Mouse (Mus musculus): Measurements from ENCODE around the gene Cmc1. TPM values are rescaled to one million over a fixed set of nuclear protein-coding genes. Genes with fewer than 3 reads are reported as not detected.

Cmc1 gene
- polyA plus RNA-seq, 1 experiment, result 10.1 TPM

GRCm38 (mm10) chr9:118070442-118070841 is 79.5 kb downstream of the Cmc1 start:
- DNase-seq (ENCODE audit: low read depth), result peak; percentile 19
- TF ChIP-seq POLR2A (IDR thresholded peaks at IDR 0.05; ENCODE audit: borderline replicate concordance, extremely low read depth, insufficient read depth, insufficient read length, poor library complexity, severe bottlenecking), result no peak
- TF ChIP-seq CTCF (IDR thresholded peaks at IDR 0.05; ENCODE audit: borderline replicate concordance, extremely low read depth, insufficient read depth, insufficient read length), result no peak

DNA sequence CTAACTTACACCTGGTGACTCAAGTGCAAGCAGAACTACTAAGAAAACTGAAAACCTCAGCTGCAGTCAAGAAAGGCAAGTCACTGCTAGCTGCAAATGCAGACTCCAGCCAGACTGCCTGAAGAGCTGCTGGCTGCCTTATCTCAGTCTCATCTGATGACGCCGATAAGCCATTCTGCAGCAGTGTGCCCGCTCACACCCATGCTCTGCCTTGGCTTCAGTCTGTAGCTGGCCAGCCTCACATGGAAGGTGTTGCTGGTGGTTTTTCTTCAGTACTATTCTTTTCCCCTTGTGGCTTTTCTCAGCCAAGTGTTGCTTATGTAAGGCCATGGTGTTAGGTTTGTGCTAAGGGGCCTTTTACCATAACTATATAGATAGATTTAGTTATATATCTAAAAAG is 90.9 kb downstream of the Cmc1 start:
- no peak for DNase-seq (ENCODE audit: low read depth)
- TF ChIP-seq CTCF (IDR thresholded peaks at IDR 0.05; ENCODE audit: borderline replicate concordance, extremely low read depth, insufficient read depth, insufficient read length) (no peak), POLR2A (IDR thresholded peaks at IDR 0.05; ENCODE audit: borderline replicate concordance, extremely low read depth, insufficient read depth, insufficient read length, poor library complexity, severe bottlenecking) (no peak)

GRCm38 (mm10) chr9:118053286-118053685 is 96.7 kb downstream of the Cmc1 start:
- peak; percentile 77 for DNase-seq (ENCODE audit: low read depth)
- TF ChIP-seq CTCF (IDR thresholded peaks at IDR 0.05; ENCODE audit: borderline replicate concordance, extremely low read depth, insufficient read depth, insufficient read length) (0 out of 2 replicates have a peak, but pooled peaks have one; percentile 22), POLR2A (IDR thresholded peaks at IDR 0.05; ENCODE audit: borderline replicate concordance, extremely low read depth, insufficient read depth, insufficient read length, poor library complexity, severe bottlenecking) (no peak)

DNA sequence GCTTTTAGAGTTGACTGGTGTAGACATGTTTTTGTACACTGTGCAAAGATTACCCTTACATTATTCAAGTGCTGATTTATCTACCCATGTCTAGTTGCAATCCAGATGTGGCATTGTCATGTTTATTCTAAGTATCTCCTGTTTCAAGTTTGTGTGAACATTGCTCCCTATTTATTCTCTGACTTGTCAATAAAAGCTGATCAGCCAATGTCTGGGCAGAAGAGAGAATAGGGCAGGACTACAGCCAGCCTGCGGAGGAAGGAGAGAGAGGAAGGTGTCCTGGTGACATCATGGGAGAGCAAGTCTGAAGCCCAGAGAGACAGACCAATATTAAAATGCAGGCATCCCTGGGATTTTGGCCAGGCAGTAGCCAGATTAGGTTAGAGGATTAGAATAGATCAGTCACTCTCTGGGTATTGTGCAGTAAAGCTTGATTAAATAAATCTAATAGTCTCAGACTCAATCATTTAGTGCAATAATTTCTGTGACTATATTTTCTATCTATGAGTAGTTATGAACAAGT is 104.9 kb downstream of the Cmc1 start:
- DNase-seq (ENCODE audit: low read depth), result peak; percentile 2
- TF ChIP-seq CTCF (IDR thresholded peaks at IDR 0.05; ENCODE audit: borderline replicate concordance, extremely low read depth, insufficient read depth, insufficient read length), result no peak
- TF ChIP-seq POLR2A (IDR thresholded peaks at IDR 0.05; ENCODE audit: borderline replicate concordance, extremely low read depth, insufficient read depth, insufficient read length, poor library complexity, severe bottlenecking), result no peak

GRCm38 (mm10) chr9:118043581-118043980 is 106.4 kb downstream of the Cmc1 start:
- TF ChIP-seq CTCF (IDR thresholded peaks at IDR 0.05; ENCODE audit: borderline replicate concordance, extremely low read depth, insufficient read depth, insufficient read length), result no peak
- TF ChIP-seq POLR2A (IDR thresholded peaks at IDR 0.05; ENCODE audit: borderline replicate concordance, extremely low read depth, insufficient read depth, insufficient read length, poor library complexity, severe bottlenecking), result no peak
- no peak for DNase-seq (ENCODE audit: low read depth)

DNA sequence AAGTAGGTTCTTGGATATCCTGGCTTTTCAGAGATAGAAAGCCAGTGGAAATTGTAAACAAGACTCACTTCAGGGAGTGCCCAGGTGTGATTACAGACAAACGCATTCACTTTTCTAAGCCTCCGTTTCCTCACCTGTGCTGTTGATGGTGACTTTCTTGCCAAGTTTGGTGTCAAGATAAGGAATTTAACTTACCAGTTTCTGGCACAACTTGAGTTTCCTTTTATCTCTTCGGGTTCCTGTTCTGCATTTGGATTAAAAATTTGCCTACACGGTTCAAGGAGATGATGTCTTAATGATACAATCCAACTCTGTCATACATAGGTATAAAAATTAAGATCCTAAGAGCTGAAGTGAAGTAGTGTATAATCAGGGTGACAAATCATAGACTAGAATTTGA is 107.2 kb downstream of the Cmc1 start:
- DNase-seq (ENCODE audit: low read depth), result no peak
- TF ChIP-seq POLR2A (IDR thresholded peaks at IDR 0.05; ENCODE audit: borderline replicate concordance, extremely low read depth, insufficient read depth, insufficient read length, poor library complexity, severe bottlenecking), result no peak
- TF ChIP-seq CTCF (IDR thresholded peaks at IDR 0.05; ENCODE audit: borderline replicate concordance, extremely low read depth, insufficient read depth, insufficient read length), result no peak

- DNase-seq (ENCODE audit: low read depth), result peak; percentile 27
- no peak for TF ChIP-seq CTCF (IDR thresholded peaks at IDR 0.05; ENCODE audit: borderline replicate concordance, extremely low read depth, insufficient read depth, insufficient read length)
- no peak for TF ChIP-seq POLR2A (IDR thresholded peaks at IDR 0.05; ENCODE audit: borderline replicate concordance, extremely low read depth, insufficient read depth, insufficient read length, poor library complexity, severe bottlenecking)
These were observed 108.3 kb downstream of the Cmc1 start for GRCm38 (mm10) chr9:118041646-118042045.

DNA sequence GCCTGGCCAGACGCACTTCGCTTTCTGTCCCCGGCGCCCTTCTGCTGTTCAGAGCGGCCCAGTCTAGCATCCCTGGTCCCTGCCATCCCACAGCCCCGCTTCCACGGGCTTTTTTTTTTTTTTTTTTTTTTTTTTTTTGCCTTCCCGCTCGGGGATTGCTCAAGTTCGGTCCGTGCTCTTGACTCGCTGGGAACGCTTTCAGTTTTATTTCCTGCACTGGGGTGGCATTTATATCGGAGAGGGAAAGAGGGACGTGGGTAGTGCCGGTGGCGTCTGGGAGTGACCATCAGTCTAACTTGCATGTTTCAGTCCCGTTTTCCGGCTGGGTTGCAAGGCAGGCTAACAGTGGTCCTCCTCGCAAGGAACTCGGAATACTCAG is 109.0 kb downstream of the Cmc1 start:
- TF ChIP-seq CTCF (IDR thresholded peaks at IDR 0.05; ENCODE audit: borderline replicate concordance, extremely low read depth, insufficient read depth, insufficient read length) (no peak), POLR2A (IDR thresholded peaks at IDR 0.05; ENCODE audit: borderline replicate concordance, extremely low read depth, insufficient read depth, insufficient read length, poor library complexity, severe bottlenecking) (no peak)
- no peak for DNase-seq (ENCODE audit: low read depth)

DNA sequence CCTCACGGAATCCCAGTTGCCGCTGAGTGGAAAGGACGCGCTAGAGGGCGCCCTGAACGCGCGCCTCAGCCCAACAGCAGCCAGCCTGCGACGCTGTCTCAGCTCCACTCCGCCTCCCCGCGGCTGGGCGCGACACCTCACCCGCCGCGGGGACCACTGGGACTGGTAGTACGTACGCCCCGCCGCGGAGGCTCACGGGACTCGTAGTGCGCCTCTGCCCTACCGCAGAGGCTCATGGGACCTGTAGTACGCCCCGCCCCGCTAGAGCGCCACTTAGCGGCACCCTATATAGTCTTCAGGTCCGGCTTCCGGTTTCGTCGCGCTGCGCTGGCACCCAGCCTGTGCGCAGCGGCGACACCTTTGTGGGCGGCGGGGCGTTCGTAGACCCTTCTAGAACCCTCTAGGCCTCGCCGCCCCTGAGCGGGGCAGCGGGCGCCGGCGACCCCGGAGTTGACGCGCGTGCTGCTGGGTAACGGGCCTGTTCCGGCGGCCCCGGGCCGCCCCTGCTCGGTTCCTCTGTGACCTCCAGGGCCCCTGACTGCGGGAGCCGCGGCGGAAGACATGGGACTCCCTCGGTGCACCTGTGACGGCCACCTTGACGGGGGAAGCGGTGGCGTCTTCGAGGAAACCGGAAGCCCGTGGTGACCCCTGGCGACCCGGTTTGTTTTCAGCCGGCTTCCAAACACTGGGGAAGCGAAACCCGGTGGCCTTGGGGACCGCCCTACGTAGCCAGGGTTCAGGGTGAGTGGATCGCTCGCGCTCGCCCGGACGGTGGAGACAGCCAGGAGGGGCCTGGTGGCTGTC is 109.6 kb downstream of the Cmc1 start, which contains the start of gene Azi2:
Gene Azi2 (plus strand): TSS at position 282 of the 804 bp plus-strand sequence.
- peak; percentile 79 for TF ChIP-seq POLR2A (IDR thresholded peaks at IDR 0.05; ENCODE audit: borderline replicate concordance, extremely low read depth, insufficient read depth, insufficient read length, poor library complexity, severe bottlenecking)
- TF ChIP-seq CTCF (IDR thresholded peaks at IDR 0.05; ENCODE audit: borderline replicate concordance, extremely low read depth, insufficient read depth, insufficient read length), result peak; percentile 82

GRCm38 (mm10) chr9:118034990-118035389 is 115.0 kb downstream of the Cmc1 start:
- TF ChIP-seq POLR2A (IDR thresholded peaks at IDR 0.05; ENCODE audit: borderline replicate concordance, extremely low read depth, insufficient read depth, insufficient read length, poor library complexity, severe bottlenecking) (no peak), CTCF (IDR thresholded peaks at IDR 0.05; ENCODE audit: borderline replicate concordance, extremely low read depth, insufficient read depth, insufficient read length) (no peak)

More for the DNA sequence above, 109.6 kb downstream of the Cmc1 start, which contains the start of gene Azi2:
- DNase-seq (ENCODE audit: low read depth), result peak; percentile 99

DNA sequence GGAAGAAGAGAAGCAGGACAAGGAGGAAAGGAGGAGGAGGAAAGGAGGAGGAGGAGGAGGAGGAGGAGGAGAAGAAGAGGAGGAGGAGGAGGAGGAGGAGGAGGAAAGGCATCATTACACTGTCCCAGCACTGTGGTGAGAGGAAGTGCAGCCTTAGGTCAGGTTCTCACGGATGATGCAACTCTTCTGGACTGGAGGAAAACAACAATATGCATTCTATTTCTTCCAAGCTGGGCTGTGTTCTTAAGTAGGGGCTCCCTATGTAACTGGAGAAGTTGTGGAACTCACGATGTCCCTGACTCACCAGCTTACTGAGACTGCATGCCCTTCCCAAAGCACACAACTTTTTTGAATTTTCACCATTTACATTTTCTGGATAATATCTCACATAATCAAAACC is 118.3 kb downstream of the Cmc1 start:
- TF ChIP-seq CTCF (IDR thresholded peaks at IDR 0.05; ENCODE audit: borderline replicate concordance, extremely low read depth, insufficient read depth, insufficient read length) (no peak), POLR2A (IDR thresholded peaks at IDR 0.05; ENCODE audit: borderline replicate concordance, extremely low read depth, insufficient read depth, insufficient read length, poor library complexity, severe bottlenecking) (no peak)
- DNase-seq (ENCODE audit: low read depth), result no peak

More at GRCm38 (mm10) chr9:118034990-118035389, 115.0 kb downstream of the Cmc1 start:
- no peak for DNase-seq (ENCODE audit: low read depth)

Measured in brain, embryonic 14.5 days (tissue).